Mouse (Mus musculus) kidney, embryonic 16.5 days (tissue): ENCODE measurements around the gene Gm49322. TPM values are rescaled to one million over a fixed set of nuclear protein-coding genes. Genes with fewer than 3 reads are reported as not detected.

Experiments
- ATAC-seq: fragments of 200-750 bp; cut with Nextera tagmentation; 2 replicates; pipeline ENCODE4 v1.8.0; 2017; ENCODE audit warnings: moderate TSS enrichment; ENCODE audit not compliant: low FRiP score, low TSS enrichment
- H3K27ac ChIP-seq: fragments of 300-500 bp; sonication (generic); 2 replicates; pipeline ENCODE4 v1.5.1; 2014; ENCODE audit warnings: low read length
- H3K27me3 ChIP-seq: fragments of 300-500 bp; sonication (generic); 2 replicates; pipeline ENCODE4 v1.6.1; 2014; ENCODE audit warnings: low read length, control low read depth, mixed read lengths; ENCODE audit not compliant: insufficient read depth
- H3K36me3 ChIP-seq: fragments of 300-500 bp; sonication (generic); 2 replicates; pipeline ENCODE4 v1.6.1; 2014; ENCODE audit warnings: low read length, control low read depth, mixed read lengths; ENCODE audit not compliant: insufficient read depth
- H3K4me1 ChIP-seq: fragments of 300-500 bp; sonication (generic); 2 replicates; pipeline ENCODE4 v1.6.1; 2014; ENCODE audit warnings: low read length, control low read depth, mixed read lengths; ENCODE audit not compliant: insufficient read depth
- H3K4me2 ChIP-seq: fragments of 300-500 bp; sonication (generic); replicated peaks from 2 replicates; pipeline ENCODE4 v1.6.1; 2014; ENCODE audit warnings: low read depth, low read length
- H3K4me3 ChIP-seq: fragments of 300-500 bp; sonication (generic); 2 replicates; pipeline ENCODE4 v1.5.1; 2014; ENCODE audit warnings: mild to moderate bottlenecking, low read length
- H3K9ac ChIP-seq: fragments of 300-500 bp; sonication (generic); replicated peaks from 2 replicates; pipeline ENCODE4 v1.6.1; 2014; ENCODE audit warnings: low read length
- H3K9me3 ChIP-seq: fragments of 300-500 bp; sonication (generic); 2 replicates; pipeline ENCODE4 v1.6.1; 2016; ENCODE audit warnings: low read length, control low read depth
- WGBS: fragments of 180-500 bp; shearing (Covaris S2); extraction: QIAGEN DNeasy Blood & Tissue Kit; methylation state at CpG from one replicate; pipeline ENCODE4 v1.1.7; 2014; 5-methylcytosine and 5-hydroxymethylcytosine counted together
- polyA plus RNA-seq: library from polyadenylated mRNA; unstranded; fragments of >200 nt; fragmentation: Nextera tagmentation; extraction: Ambion mirVana; gene quantifications from 2 replicates; pipeline ENCODE4 v1.2.1, GENCODE M21; 2015

The Gm49322 gene
- polyA plus RNA-seq, 1 experiment from 2014 or later: 4.2 TPM

DNA sequence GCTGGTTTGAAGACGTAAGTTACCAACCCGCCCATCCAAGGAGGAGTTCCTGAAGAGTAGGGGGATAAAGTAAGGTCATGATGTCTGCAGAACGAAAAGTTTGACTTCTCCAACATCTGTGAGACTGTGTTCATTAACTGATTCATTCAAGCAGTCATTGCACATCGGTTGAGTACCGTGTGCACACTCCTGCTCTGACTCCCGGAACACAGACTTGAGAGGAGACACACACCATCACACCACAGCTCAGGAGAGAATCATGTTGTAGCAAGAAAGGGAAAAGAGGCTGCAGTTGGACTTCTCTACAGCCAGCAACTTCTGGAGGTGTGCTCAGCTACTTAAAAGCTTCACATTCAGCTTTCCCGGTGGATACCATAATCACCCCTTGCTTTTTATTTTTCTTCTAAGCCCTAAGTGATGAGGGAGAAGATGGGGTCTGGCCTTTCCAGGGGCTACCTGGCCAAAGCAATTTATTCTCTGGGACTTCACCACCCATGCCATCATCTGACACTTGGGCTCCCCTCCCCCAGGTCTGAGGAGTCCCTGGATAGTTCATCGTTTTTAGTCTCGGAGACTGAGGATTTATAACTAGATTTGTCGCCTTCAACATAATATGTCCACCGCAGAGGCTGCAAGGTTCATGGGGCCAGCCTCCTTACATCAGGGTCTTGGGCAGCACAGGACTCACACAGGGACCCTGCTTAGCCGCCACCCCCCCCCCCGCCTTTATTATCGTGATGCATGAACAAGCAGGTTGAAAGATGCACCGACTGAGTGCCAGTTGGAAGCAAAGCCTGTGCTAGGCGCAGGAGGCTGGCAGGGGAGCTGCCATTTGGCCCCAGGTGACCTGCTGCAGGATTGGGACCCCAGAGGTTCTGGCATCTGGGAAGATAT is 15.2 kb downstream of the Gm49322 start:
- H3K9ac ChIP-seq: peak overlapping the region; percentile 68
- no peaks in the 10 kb centered on the region for H3K27me3 ChIP-seq
- H3K4me3 ChIP-seq: peak overlapping the region; percentile 84
- ATAC-seq: no peak
- H3K27ac ChIP-seq: peak overlapping the region; percentile 98
- no peaks in the 10 kb centered on the region for H3K9me3 ChIP-seq
- H3K4me2 ChIP-seq: peak overlapping the region; percentile 82
- 42% methylated on average over 16 of the region's 16 CpGs for WGBS
- H3K36me3 ChIP-seq: no peaks in the 10 kb centered on the region
- peaks cover 31% of the 10 kb centered on the region for H3K4me1 ChIP-seq

DNA sequence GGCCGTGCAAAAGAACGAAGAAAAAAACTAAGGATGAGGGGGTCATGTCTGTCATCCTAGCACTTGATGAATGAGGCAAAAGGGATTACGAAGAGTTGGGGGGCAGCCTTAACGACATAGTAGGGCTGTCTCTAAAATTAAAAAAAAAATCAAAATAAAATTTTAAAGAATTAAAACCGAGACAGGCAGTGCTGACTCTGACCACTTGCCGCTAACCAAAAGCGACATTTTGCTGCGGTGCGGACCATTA is 15.8 kb downstream of the Gm49322 start:
- ATAC-seq: no peak
- H3K36me3 ChIP-seq: no peaks in the 10 kb centered on the region

DNA sequence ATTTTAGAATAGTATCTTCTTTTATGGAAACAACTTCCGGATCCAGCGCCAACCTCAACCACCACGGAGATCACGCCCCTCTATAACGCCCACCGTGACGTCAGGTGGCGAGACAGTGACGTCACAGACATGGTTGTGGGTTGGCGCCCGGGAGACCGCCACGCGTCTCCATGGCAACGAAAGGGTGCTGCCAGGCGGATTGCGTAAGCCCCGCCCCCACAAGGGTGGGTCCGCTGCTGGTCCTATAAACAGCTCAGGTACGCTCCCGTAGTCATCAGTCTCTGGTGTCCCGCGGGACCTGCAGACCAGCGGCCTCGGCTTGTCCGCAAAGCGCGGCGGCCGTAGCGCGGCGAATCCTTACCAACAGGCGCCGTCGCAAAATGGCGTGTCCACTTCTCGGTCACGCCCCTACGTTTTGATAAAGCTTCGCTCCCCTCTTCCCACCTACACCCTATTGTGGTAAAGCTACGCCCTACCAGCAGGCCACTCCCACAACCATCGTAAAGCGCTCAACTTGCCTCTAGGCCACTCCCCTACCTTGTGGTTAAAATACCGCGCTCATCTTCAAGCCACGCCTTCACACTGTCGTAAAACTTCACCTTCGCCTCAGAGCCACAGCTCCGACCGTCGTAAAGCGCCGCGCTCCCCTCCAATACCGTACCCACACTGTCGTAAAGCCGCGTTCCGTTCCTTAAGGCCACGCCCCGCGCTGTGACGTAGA is 16.3 kb downstream of the Gm49322 start:
- ATAC-seq: peak; percentile 96
- H3K4me2 ChIP-seq: peak overlapping the region; percentile 82
- under 1% methylated on average over 64 of the region's 64 CpGs for WGBS

More for the DNA sequence above, 15.8 kb downstream of the Gm49322 start:
- Histone ChIP-seq H3K4me2 (peak overlapping the region; percentile 82), H3K27me3 (no peaks in the 10 kb centered on the region), H3K4me3 (peak overlapping the region; percentile 84), H3K9ac (peak overlapping the region; percentile 68), H3K4me1 (peaks cover 37% of the 10 kb centered on the region), H3K27ac (peak overlapping the region; percentile 98), H3K9me3 (no peaks in the 10 kb centered on the region)
- WGBS: under 1% methylated on average over 9 of the region's 9 CpGs

DNA sequence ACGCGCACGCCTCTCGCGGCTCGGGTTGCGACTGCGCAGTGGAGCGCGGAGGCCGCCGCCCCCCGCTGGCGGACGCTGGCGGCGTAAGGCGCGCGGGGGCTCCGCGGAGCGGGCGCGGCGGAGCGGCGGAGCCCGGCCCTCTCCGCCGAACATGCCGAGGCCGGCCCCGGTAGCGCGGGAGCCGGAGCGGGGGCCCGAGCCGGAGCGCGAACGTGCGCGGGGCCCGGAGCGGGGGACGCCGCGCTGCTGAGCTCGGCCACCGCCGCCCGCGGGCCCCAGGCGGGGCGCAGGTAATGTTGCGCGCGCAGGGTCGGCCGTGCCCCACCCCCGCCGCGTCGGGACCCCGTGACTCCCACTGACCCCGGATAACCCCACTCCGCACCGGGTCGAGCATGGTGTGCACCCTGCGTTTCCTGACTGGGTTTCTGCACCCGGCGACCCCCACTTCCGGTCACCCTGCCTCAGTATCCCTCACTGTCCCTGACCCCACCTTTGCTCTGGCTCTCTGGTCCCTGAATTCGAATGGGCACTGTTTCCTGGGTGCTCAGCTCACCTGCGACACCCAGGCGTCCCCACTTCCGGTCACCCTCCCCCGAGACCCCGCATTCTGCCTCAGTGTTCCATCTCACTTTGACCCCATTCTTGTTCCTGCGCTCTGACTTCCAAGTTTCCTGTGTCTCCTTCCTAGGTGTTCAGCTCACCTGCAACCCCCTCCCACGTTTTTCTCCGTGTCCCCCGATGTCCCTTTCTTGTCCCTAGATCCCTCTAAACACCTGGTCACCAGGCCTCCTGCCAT is 17.0 kb downstream of the Gm49322 start, which contains the start of gene Csnk1g2:
Gene Csnk1g2, plus strand, starts transcription at position 178 of the 796 bp plus-strand sequence.
- H3K4me3 ChIP-seq: peak within 1 kb of the TSS; percentile 84
- peak within 1 kb of the TSS; percentile 82 for H3K4me2 ChIP-seq
- no peaks in the 10 kb centered on the region for H3K9me3 ChIP-seq
- no peak for ATAC-seq
- H3K27me3 ChIP-seq: no peaks in the 10 kb centered on the region
- H3K36me3 ChIP-seq: no peaks in the 10 kb centered on the region
- WGBS: under 1% methylated on average over 72 of the region's 85 CpGs
- H3K27ac ChIP-seq: peak within 1 kb of the TSS; percentile 98
- H3K4me1 ChIP-seq: peaks cover 46% of the 10 kb centered on the region
- peak within 1 kb of the TSS; percentile 92 for H3K9ac ChIP-seq

More for the DNA sequence above, 16.3 kb downstream of the Gm49322 start:
- Histone ChIP-seq H3K9me3 (no peaks in the 10 kb centered on the region), H3K4me1 (peaks cover 39% of the 10 kb centered on the region), H3K4me3 (peak overlapping the region; percentile 84), H3K9ac (peak overlapping the region; percentile 92), H3K36me3 (no peaks in the 10 kb centered on the region), H3K27me3 (no peaks in the 10 kb centered on the region), H3K27ac (peak overlapping the region; percentile 98)

DNA sequence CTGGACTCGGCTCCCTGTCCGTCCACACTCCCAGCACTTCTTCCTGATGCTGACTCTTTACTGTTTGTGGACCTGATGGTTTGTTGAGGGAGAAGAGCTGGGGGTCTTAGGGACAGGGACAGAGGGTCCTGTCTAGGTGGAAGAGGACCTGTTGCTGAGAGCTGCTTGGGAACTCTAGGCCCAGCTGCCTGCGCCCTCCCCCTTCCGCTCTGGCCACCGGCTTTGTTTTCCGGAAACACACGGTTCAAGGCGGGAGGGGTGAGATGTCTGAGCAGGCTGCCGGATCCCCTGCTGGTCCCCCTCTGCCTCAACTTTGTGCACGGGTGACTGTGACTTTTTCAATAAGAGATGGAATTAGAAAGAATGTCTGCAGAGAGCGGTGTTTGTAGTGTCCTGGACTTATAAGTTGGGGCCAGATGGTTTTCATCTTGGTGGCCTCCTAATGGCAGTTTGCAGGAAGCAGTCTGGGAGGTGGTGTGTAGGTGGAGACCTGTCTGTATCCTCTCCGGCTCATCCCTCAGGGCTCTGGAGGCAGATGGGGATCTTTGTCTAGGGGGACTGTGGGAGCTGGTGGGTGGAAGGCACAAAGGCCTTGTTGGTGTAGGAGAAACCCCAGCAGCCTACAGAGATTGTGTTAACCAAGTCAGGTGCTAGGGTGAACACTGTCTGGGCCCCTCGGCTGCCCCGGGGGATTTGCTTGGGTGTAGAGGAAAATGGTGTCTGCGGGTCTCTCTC is 17.8 kb downstream of the Gm49322 start:
- 10% methylated on average over 15 of the region's 15 CpGs for WGBS
- no peaks in the 10 kb centered on the region for H3K27me3 ChIP-seq

DNA sequence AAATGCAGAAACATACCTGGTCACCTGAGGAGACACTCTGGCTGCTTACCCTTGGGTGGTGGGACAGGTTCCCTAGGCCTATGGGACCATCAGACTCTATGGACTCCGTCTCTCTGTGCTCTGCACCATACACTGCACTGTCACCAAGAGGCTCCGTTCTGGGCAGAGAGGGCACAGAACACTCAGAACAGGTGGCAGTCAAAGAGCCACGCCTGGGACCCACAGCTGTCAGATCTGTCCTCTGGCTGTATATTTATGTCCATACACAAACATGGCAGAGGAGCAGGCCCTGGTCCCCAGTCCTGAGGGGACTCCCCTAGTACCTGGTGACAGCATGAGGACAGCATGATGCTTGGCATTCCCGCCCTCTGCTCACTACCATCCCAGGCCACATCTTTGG is 19.9 kb downstream of the Gm49322 start:
- 0 out of 2 replicates have a peak overlapping the region, but pooled peaks have one; percentile 16 for H3K9ac ChIP-seq
- H3K27me3 ChIP-seq: no peaks in the 10 kb centered on the region
- no peak overlapping the region for H3K4me3 ChIP-seq
- H3K4me2 ChIP-seq: no peak overlapping the region
- no peaks in the 10 kb centered on the region for H3K36me3 ChIP-seq
- ATAC-seq: no peak
- H3K9me3 ChIP-seq: no peaks in the 10 kb centered on the region
- H3K4me1 ChIP-seq: peaks cover 61% of the 10 kb centered on the region
- peak overlapping the region; percentile 29; the same call in 1 of the 2 replicates for H3K27ac ChIP-seq
- WGBS: 81% methylated on average over 4 of the region's 4 CpGs

More for the DNA sequence above, 17.8 kb downstream of the Gm49322 start:
- H3K4me3 ChIP-seq: peak overlapping the region; percentile 84
- peak overlapping the region; percentile 81 for H3K4me2 ChIP-seq
- peaks cover 54% of the 10 kb centered on the region for H3K4me1 ChIP-seq
- peak overlapping the region; percentile 92 for H3K9ac ChIP-seq
- H3K9me3 ChIP-seq: no peaks in the 10 kb centered on the region
- no peak for ATAC-seq
- no peaks in the 10 kb centered on the region for H3K36me3 ChIP-seq
- H3K27ac ChIP-seq: peak overlapping the region; percentile 92

DNA sequence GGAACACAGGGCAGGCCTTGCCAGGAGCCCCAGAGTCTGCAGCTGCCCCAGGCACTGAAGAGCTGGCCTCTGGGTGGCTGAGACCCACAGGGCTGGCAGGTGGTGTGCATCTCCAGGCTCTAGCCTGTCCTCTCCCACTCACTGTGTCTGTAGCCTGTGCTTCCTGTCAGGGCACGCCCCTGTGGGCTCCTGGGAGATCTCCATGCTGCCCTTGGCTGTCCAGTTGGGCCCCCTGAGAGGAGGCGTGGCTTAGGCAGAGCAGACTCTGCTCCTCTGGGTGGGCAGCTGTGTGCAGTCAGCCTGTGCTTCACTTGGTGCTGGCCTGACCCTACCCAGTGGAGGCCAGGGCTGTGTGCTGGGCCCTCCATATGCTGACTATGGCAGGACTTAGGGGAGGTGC is 21.9 kb downstream of the Gm49322 start:
- peak overlapping the region; percentile 85 for H3K27ac ChIP-seq
- 11% methylated on average over 2 of the region's 2 CpGs for WGBS
- H3K36me3 ChIP-seq: 0 out of 2 replicates have a peak, but pooled peaks cover 3% of the 10 kb centered on the region
- no peak overlapping the region for H3K4me3 ChIP-seq
- ATAC-seq: peak; percentile 91
- peaks cover 55% of the 10 kb centered on the region for H3K4me1 ChIP-seq
- peak overlapping the region; percentile 5; the same call in 1 of the 2 replicates for H3K9ac ChIP-seq
- H3K4me2 ChIP-seq: no peak overlapping the region
- no peaks in the 10 kb centered on the region for H3K27me3 ChIP-seq
- H3K9me3 ChIP-seq: no peaks in the 10 kb centered on the region

DNA sequence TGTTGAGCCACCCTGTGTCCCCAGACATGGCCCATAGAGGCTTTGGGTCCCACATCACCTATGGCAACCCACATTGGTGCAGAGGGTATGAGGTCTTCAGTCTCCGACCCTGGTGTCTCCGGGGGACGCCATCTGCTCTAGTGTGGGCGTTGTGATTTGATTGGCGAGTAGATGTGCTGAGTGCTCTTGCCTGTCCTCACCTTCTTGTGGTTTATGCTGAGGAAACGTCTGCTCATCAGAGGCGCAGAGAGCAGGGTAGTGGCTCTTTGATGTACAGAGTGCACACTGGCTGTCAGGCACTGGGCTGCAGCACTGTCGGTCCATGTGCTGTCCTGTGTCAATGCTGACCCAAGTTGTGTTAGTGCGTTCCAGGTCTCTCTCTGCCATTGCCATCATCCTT is 23.1 kb downstream of the Gm49322 start:
- no peak for ATAC-seq
- WGBS: 79% methylated on average over 9 of the region's 9 CpGs
- peaks cover 4% of the 10 kb centered on the region; the same call in 1 of the 2 replicates for H3K36me3 ChIP-seq
- no peak overlapping the region for H3K4me3 ChIP-seq
- H3K9ac ChIP-seq: no peak overlapping the region
- H3K27ac ChIP-seq: no peak overlapping the region
- H3K4me2 ChIP-seq: no peak overlapping the region
- H3K4me1 ChIP-seq: peaks cover 51% of the 10 kb centered on the region
- no peaks in the 10 kb centered on the region for H3K27me3 ChIP-seq
- no peaks in the 10 kb centered on the region for H3K9me3 ChIP-seq

DNA sequence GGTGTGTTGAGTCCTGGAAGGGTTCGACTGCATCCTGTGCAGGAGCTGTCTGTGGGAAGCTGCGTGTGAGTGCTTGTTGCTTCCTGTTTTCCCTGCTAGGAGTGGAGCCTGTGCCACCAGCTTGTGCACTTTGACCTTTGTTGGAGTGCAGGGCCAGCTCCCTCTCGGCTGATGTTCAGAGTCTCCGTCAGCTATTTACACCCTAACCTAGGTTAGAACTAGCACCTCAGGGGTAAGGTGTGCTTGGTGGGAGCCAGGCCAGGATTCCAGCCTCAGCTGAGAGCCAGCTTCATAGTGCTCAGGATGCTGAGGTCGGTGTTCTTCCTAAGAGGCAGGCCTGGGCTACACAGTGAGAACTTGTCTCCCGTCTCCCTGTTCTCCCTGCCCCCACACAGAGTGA is 29.5 kb downstream of the Gm49322 start:
- Histone ChIP-seq H3K4me3 (no peak overlapping the region), H3K27ac (no peak overlapping the region), H3K4me2 (no peak overlapping the region), H3K36me3 (peaks cover 65% of the 10 kb centered on the region), H3K9me3 (no peaks in the 10 kb centered on the region), H3K27me3 (no peaks in the 10 kb centered on the region), H3K4me1 (no peaks in the 10 kb centered on the region), H3K9ac (no peak overlapping the region)
- WGBS: 74% methylated on average over 6 of the region's 6 CpGs
- ATAC-seq: no peak
